Mouse (Mus musculus): ENCODE results near the gene Rpusd3. TPM values are rescaled to one million over a fixed set of nuclear protein-coding genes. Genes with fewer than 3 reads are reported as not detected.

Gene Rpusd3
- 1 to 10 TPM; 8.0 to 9.7 TPM for total RNA-seq (2021)
- long read RNA-seq, experiment 1, transcript Rpusd3-202 (9 exons, 1,269 nt): major isoform, 8 of 10 reads
- long read RNA-seq, experiment 1, partial matches to known transcripts: 1 of 10 reads
- long read RNA-seq, experiment 1, other reads (novel, unspliced or antisense): 1 of 10 reads
- long read RNA-seq, experiment 2, transcript Rpusd3-202 (9 exons, 1,269 nt): major isoform, 12 of 15 reads
- long read RNA-seq, experiment 2, partial matches to known transcripts: 0 of 15 reads
- long read RNA-seq, experiment 2, other reads (novel, unspliced or antisense): 2 of 15 reads

- peak; percentile 94 for DNase-seq
Measured at GRCm38 (mm10) chr6:113419199-113419587, at the start of gene Rpusd3. Gene Rpusd3 (minus strand): TSS chr6:113419340.

- DNase-seq: no peak
Measured at GRCm38 (mm10) chr6:113468512-113468911, 49.4 kb upstream of the Rpusd3 start.

- no peak for DNase-seq
Measured at GRCm38 (mm10) chr6:113465602-113466001, 46.5 kb upstream of the Rpusd3 start.

- DNase-seq: no peak
Measured at GRCm38 (mm10) chr6:113464040-113464439, 44.9 kb upstream of the Rpusd3 start.

- DNase-seq: no peak
Measured at GRCm38 (mm10) chr6:113458635-113459034, 39.5 kb upstream of the Rpusd3 start.

GRCm38 (mm10) chr6:113457952-113458534 is 38.9 kb upstream of the Rpusd3 start, which contains the start of gene Il17re:
Gene Il17re (plus strand): TSS chr6:113458484.
- DNase-seq: no peak

- no peak for DNase-seq
Measured at GRCm38 (mm10) chr6:113455007-113455406, 35.9 kb upstream of the Rpusd3 start.

GRCm38 (mm10) chr6:113451839-113452238 is 32.7 kb upstream of the Rpusd3 start:
- no peak for DNase-seq

GRCm38 (mm10) chr6:113447639-113448038 is 28.5 kb upstream of the Rpusd3 start:
- DNase-seq: no peak

- DNase-seq: no peak
Measured at GRCm38 (mm10) chr6:113444207-113444965, 25.2 kb upstream of the Rpusd3 start.

GRCm38 (mm10) chr6:113443091-113443490 is 24.0 kb upstream of the Rpusd3 start:
- DNase-seq: no peak

GRCm38 (mm10) chr6:113442442-113443090 is 23.4 kb upstream of the Rpusd3 start, which contains the start of gene Jagn1:
Gene Jagn1 (plus strand): TSS chr6:113442569.
- peak; percentile 87 for DNase-seq

- no peak for DNase-seq
Measured at GRCm38 (mm10) chr6:113442087-113442441, 22.9 kb upstream of the Rpusd3 start.

GRCm38 (mm10) chr6:113441147-113441680 is 22.1 kb upstream of the Rpusd3 start:
- peak; percentile 29 for DNase-seq

GRCm38 (mm10) chr6:113440686-113441085 is 21.5 kb upstream of the Rpusd3 start:
- no peak for DNase-seq

GRCm38 (mm10) chr6:113438721-113439430 is 19.7 kb upstream of the Rpusd3 start:
- DNase-seq: no peak

- DNase-seq: no peak
Measured at GRCm38 (mm10) chr6:113437135-113437534, 18.0 kb upstream of the Rpusd3 start.

GRCm38 (mm10) chr6:113435664-113436205 is 16.6 kb upstream of the Rpusd3 start, which contains the start of gene Cidec:
Gene Cidec (minus strand): TSS chr6:113435760.
- DNase-seq: no peak

GRCm38 (mm10) chr6:113434691-113435090 is 15.6 kb upstream of the Rpusd3 start:
- DNase-seq: no peak

GRCm38 (mm10) chr6:113433661-113434060 is 14.5 kb upstream of the Rpusd3 start:
- no peak for DNase-seq

GRCm38 (mm10) chr6:113431801-113432200 is 12.7 kb upstream of the Rpusd3 start:
- DNase-seq: no peak

Data from gastrocnemius, postnatal 25 days (tissue).